Mouse (Mus musculus) central nervous system, embryonic 11.5 days (tissue): ENCODE data around the gene C1rb. TPM values are rescaled to one million over a fixed set of nuclear protein-coding genes. Genes with fewer than 3 reads are reported as not detected.

Source experiments
- polyA plus RNA-seq: library from polyadenylated mRNA; depleted of rRNA; stranded (reverse); fragments of >200 nt; gene quantifications from 2 replicates; pipeline ENCODE4 v1.2.3, GENCODE M21; 2012; rRNA removed

The C1rb gene
- polyA plus RNA-seq, result not detected in 2 replicates

GRCm38 (mm10) chr6:124570026-124570425 is at the start of gene C1rb:
Gene C1rb (plus strand): TSS chr6:124570294.

GRCm38 (mm10) chr6:124542284-124542683 is 27.8 kb upstream of the C1rb start, which contains the start of gene C1s1:
Gene C1s1 (minus strand): TSS chr6:124542359.

Other genes starting within 250 kb of the C1rb start
- gene Pex5, start 155.2 kb upstream of the C1rb start, polyA plus RNA-seq, result 56.3 and 67.4 TPM in 2 replicates
- gene Clstn3, start 105.5 kb upstream of the C1rb start, polyA plus RNA-seq, result 13.7 and 17.0 TPM in 2 replicates
- gene C1rl, start 77.2 kb upstream of the C1rb start, polyA plus RNA-seq, result 0.32 and 0.35 TPM in 2 replicates
- 0.12 and 0.24 TPM in 2 replicates for gene C1ra, start 57.9 kb upstream of the C1rb start, polyA plus RNA-seq
- gene C1s1, start 27.9 kb upstream of the C1rb start, polyA plus RNA-seq, result 2.5 and 2.9 TPM in 2 replicates
- 0.24 and 0.26 TPM in 2 replicates for gene C1s2, start 65.8 kb downstream of the C1rb start, polyA plus RNA-seq
- gene Lpcat3, start 92.7 kb downstream of the C1rb start, polyA plus RNA-seq, result 36.6 and 50.7 TPM in 2 replicates
- gene Emg1, start 141.9 kb downstream of the C1rb start, polyA plus RNA-seq, result 177 and 187 TPM in 2 replicates
- gene Phb2, start 142.0 kb downstream of the C1rb start, polyA plus RNA-seq, result 185 and 198 TPM in 2 replicates
- gene Ptpn6, start 168.4 kb downstream of the C1rb start, polyA plus RNA-seq, result 5.3 and 7.8 TPM in 2 replicates
- gene Grcc10, start 171.1 kb downstream of the C1rb start, polyA plus RNA-seq, result 383 and 432 TPM in 2 replicates
- 0.11 TPM in 1 of 2 replicates, not detected in the other for gene Gm45234, start 185.7 kb downstream of the C1rb start, polyA plus RNA-seq
- 40.9 and 65.1 TPM in 2 replicates for gene Atn1, start 186.2 kb downstream of the C1rb start, polyA plus RNA-seq
- 9.1 and 11.8 TPM in 2 replicates for gene Eno2, start 199.4 kb downstream of the C1rb start, polyA plus RNA-seq
- gene Lrrc23, start 209.4 kb downstream of the C1rb start, polyA plus RNA-seq, result 4.2 and 11.4 TPM in 2 replicates
- gene Spsb2, start 238.4 kb downstream of the C1rb start, polyA plus RNA-seq, result 6.0 and 8.9 TPM in 2 replicates
- gene Tpi1, start 244.0 kb downstream of the C1rb start, polyA plus RNA-seq, result 559 and 705 TPM in 2 replicates